Mouse (Mus musculus): ENCODE data around the gene Wbp2. TPM values are rescaled to one million over a fixed set of nuclear protein-coding genes. Genes with fewer than 3 reads are reported as not detected.

Gene Wbp2
- polyA plus RNA-seq, 2 experiments: 57.7 to 58.6 TPM

DNA sequence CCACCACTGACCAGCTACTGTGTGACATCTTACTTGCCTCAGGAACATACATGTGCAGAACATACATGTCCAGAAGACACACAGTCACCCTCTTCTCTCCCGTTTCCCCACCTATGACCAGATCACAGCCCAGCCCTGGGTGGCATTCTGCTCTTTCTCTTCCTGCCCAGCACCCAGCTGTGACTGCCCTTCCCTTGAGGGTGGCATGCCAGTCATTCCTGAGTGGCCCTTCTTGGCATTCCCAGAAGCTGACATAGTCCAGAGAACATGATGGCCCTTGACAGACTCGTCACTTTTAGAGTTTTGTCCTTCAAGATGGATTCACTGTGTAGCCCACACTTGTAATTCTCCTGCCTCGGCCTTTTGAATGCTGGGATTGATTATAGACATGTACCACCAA lies 14.2 kb downstream of the Wbp2 start:
- Histone ChIP-seq H3K4me1 (ENCODE audit: control insufficient read depth, insufficient read depth, low read length) (0 out of 2 replicates have a peak, but pooled peaks cover 3% of the 10 kb centered on the region), H3K4me2 (replicated peaks; ENCODE audit: low read depth, low read length, severe bottlenecking) (no peak overlapping the region), H3K27ac (replicated peaks; ENCODE audit: low read depth, low read length) (no peak overlapping the region), H3K9ac (ENCODE audit: low read depth, low read length, severe bottlenecking) (no peak overlapping the region), H3K36me3 (ENCODE audit: control insufficient read depth, insufficient read depth, low read length) (no peaks in the 10 kb centered on the region), H3K4me3 (replicated peaks; ENCODE audit: low read length) (no peak overlapping the region), H3K9me3 (ENCODE audit: control insufficient read depth, low read length) (no peaks in the 10 kb centered on the region), H3K27me3 (ENCODE audit: control insufficient read depth, insufficient read depth, low read length) (no peaks in the 10 kb centered on the region)
- ATAC-seq (ENCODE audit: low FRiP score, low read depth) (no peak), DNase-seq (ENCODE audit: low spot score) (no peak)
- WGBS: 80% methylated on average over 3 of the region's 3 CpGs
- no peak for TF ChIP-seq POLR2A (IDR thresholded peaks at IDR 0.05; ENCODE audit: borderline replicate concordance, extremely low read depth, insufficient read depth, insufficient read length)

DNA sequence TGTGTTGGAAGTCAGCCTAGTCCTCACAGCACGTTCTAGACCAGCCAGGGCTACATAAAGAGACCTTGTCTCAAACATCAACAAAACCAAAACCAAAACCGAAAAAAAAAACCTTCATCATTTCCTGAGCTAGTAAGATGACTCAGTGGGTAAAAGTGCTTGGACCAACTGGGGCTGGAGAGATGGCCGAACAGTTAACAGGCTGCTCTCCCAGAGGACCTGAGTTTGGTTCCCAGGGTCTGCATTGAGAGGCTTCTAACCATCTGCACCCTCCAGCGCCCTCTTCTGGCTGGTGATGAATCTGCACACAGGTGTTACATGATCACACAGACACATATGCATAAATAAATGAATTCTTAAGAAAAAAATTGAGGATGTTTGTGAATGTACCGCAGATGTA lies 15.3 kb downstream of the Wbp2 start:
- Histone ChIP-seq H3K9ac (ENCODE audit: low read depth, low read length, severe bottlenecking) (no peak overlapping the region), H3K4me2 (replicated peaks; ENCODE audit: low read depth, low read length, severe bottlenecking) (no peak overlapping the region), H3K27ac (replicated peaks; ENCODE audit: low read depth, low read length) (no peak overlapping the region), H3K36me3 (ENCODE audit: control insufficient read depth, insufficient read depth, low read length) (no peaks in the 10 kb centered on the region), H3K9me3 (ENCODE audit: control insufficient read depth, low read length) (no peaks in the 10 kb centered on the region), H3K4me3 (replicated peaks; ENCODE audit: low read length) (no peak overlapping the region), H3K27me3 (ENCODE audit: control insufficient read depth, insufficient read depth, low read length) (no peaks in the 10 kb centered on the region), H3K4me1 (ENCODE audit: control insufficient read depth, insufficient read depth, low read length) (no peaks in the 10 kb centered on the region)
- ATAC-seq (ENCODE audit: low FRiP score, low read depth) (peak; percentile 7; the same call in 1 of the 2 replicates), DNase-seq (ENCODE audit: low spot score) (peak; percentile 13)
- WGBS: 64% methylated on average over 5 of the region's 5 CpGs
- no peak for TF ChIP-seq POLR2A (IDR thresholded peaks at IDR 0.05; ENCODE audit: borderline replicate concordance, extremely low read depth, insufficient read depth, insufficient read length)

DNA sequence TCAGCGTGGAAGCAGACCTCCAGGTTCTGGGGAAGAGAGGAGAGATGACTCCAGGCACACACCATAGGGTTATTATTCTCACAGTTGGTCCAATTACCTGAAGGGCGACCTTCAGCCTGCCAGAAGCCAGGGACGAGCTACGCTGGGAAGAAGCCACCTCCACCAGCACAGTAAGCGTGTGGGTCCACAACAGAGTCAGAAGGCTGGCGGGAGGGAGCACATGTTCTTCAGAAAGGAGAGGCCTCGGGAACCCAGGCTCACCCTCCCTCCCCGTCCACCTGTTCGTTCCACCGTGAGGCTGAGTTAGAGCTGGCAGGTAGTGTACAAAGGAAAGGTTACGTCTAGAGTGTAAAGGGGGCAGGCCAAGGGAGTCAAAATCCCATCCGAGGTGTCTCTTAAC lies 21.4 kb downstream of the Wbp2 start:
- TF ChIP-seq POLR2A (IDR thresholded peaks at IDR 0.05; ENCODE audit: borderline replicate concordance, extremely low read depth, insufficient read depth, insufficient read length): no peak
- H3K9me3 ChIP-seq (ENCODE audit: control insufficient read depth, low read length): no peaks in the 10 kb centered on the region
- no peak for ATAC-seq (ENCODE audit: low FRiP score, low read depth)

DNA sequence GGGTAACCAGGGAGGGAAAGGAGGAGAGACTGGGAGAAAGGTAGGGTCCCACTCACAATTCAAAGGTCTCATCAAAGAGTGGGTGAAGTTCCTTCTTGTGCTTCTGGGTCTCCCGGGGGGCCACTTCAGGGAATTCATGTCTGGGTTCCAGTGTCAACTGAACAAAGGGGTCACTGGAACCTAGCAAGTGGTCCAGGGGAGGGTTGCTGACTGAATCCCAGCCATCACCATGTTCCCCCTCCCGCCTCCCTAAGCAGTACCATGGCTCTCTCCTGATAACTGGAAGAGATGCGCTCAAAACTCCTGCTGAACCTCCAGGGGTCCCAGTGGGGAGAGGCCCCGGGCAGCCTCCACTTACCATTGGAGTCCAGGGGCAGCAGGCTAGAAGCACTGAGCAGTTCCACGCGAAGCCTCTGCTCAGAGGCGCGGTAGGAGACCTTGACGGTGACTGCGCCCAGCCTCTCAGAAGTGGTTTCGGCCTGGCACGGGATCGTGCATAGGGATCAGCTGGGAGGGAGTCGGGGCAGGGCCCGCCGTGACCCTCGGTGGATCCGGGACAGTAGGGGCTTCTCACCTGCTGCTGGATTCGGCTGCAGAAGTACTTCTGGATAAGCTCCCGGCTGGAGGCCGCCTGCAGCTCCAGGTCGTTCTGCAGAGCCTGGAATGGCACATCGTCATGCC lies 22.5 kb downstream of the Wbp2 start:
- ATAC-seq (ENCODE audit: low FRiP score, low read depth) (no peak), DNase-seq (ENCODE audit: low spot score) (no peak)
- H3K4me3 ChIP-seq (replicated peaks; ENCODE audit: low read length): no peak overlapping the region
- H3K4me2 ChIP-seq (replicated peaks; ENCODE audit: low read depth, low read length, severe bottlenecking): no peak overlapping the region
- H3K4me1 ChIP-seq (ENCODE audit: control insufficient read depth, insufficient read depth, low read length): no peaks in the 10 kb centered on the region
- peak overlapping the region; percentile 18; the same call in 1 of the 2 replicates for H3K9ac ChIP-seq (ENCODE audit: low read depth, low read length, severe bottlenecking)
- peaks cover 29% of the 10 kb centered on the region for H3K36me3 ChIP-seq (ENCODE audit: control insufficient read depth, insufficient read depth, low read length)
- WGBS: 56% methylated on average over 23 of the region's 23 CpGs
- H3K27ac ChIP-seq (replicated peaks; ENCODE audit: low read depth, low read length): no peak overlapping the region
- no peaks in the 10 kb centered on the region for H3K9me3 ChIP-seq (ENCODE audit: control insufficient read depth, low read length)
- H3K27me3 ChIP-seq (ENCODE audit: control insufficient read depth, insufficient read depth, low read length): no peaks in the 10 kb centered on the region
- TF ChIP-seq POLR2A (IDR thresholded peaks at IDR 0.05; ENCODE audit: borderline replicate concordance, extremely low read depth, insufficient read depth, insufficient read length): no peak

More for the DNA sequence above, 21.4 kb downstream of the Wbp2 start:
- Histone ChIP-seq H3K27me3 (ENCODE audit: control insufficient read depth, insufficient read depth, low read length) (no peaks in the 10 kb centered on the region), H3K36me3 (ENCODE audit: control insufficient read depth, insufficient read depth, low read length) (peaks cover 19% of the 10 kb centered on the region), H3K4me3 (replicated peaks; ENCODE audit: low read length) (no peak overlapping the region), H3K27ac (replicated peaks; ENCODE audit: low read depth, low read length) (no peak overlapping the region), H3K4me2 (replicated peaks; ENCODE audit: low read depth, low read length, severe bottlenecking) (no peak overlapping the region), H3K4me1 (ENCODE audit: control insufficient read depth, insufficient read depth, low read length) (no peaks in the 10 kb centered on the region), H3K9ac (ENCODE audit: low read depth, low read length, severe bottlenecking) (no peak overlapping the region)
- DNase-seq (ENCODE audit: low spot score): no peak
- WGBS: 85% methylated on average over 12 of the region's 12 CpGs

DNA sequence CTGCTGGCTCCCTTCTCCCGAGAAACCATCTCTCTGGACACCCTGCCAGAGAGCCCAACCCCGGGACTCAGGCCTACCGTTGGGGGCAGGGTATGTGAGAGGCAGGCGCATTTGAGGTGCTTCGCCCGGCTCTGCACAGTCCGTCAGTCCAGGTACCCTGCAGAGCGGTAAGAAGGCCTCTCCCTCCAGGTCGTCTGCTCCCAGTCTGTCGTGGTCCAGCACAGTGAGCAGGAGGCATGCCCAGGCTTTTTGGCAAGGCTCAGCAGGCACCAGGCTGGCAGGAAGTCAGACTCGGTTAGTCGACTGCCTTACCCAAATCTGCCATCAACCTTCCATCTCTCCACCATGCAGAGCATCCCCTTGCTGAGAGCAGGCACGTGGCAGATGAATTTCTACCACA lies 23.2 kb downstream of the Wbp2 start:
- WGBS: 63% methylated on average over 13 of the region's 13 CpGs
- no peak for TF ChIP-seq POLR2A (IDR thresholded peaks at IDR 0.05; ENCODE audit: borderline replicate concordance, extremely low read depth, insufficient read depth, insufficient read length)
- DNase-seq (ENCODE audit: low spot score) (no peak), ATAC-seq (ENCODE audit: low FRiP score, low read depth) (no peak)
- Histone ChIP-seq H3K4me3 (replicated peaks; ENCODE audit: low read length) (no peak overlapping the region), H3K36me3 (ENCODE audit: control insufficient read depth, insufficient read depth, low read length) (peaks cover 36% of the 10 kb centered on the region), H3K27me3 (ENCODE audit: control insufficient read depth, insufficient read depth, low read length) (no peaks in the 10 kb centered on the region), H3K4me1 (ENCODE audit: control insufficient read depth, insufficient read depth, low read length) (no peaks in the 10 kb centered on the region), H3K4me2 (replicated peaks; ENCODE audit: low read depth, low read length, severe bottlenecking) (no peak overlapping the region), H3K27ac (replicated peaks; ENCODE audit: low read depth, low read length) (no peak overlapping the region), H3K9ac (ENCODE audit: low read depth, low read length, severe bottlenecking) (no peak overlapping the region), H3K9me3 (ENCODE audit: control insufficient read depth, low read length) (no peaks in the 10 kb centered on the region)

Data from limb, embryonic 14.5 days (tissue).